Mouse (Mus musculus): Measurements from ENCODE around the gene Pdpk1.

Pdpk1 gene

GRCm38 (mm10) chr17:24036954-24037353 is 113.8 kb downstream of the Pdpk1 start:
- no peak for DNase-seq (ENCODE audit: low spot score)

- no peak for DNase-seq (ENCODE audit: low spot score)
Observed at GRCm38 (mm10) chr17:24035087-24035486, 115.6 kb downstream of the Pdpk1 start.

DNA sequence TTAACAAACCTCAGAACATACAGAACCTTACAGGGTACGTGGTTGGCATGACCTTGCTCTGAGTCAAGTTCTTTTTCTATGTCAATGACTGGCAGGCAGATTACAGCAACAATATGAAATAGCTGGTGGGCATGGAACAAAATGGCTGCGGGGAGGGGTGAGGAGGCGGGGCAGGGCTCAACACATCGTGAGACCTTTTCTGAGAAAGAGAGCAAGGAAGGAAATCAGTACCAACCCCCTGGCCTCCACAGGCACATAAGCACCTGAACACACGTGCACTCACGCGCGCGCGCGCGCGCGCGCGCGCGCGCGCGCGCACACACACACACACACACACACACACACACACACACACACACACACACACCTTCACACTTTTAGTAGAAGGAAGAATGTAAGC is 120.2 kb downstream of the Pdpk1 start:
- no peak for DNase-seq (ENCODE audit: low spot score)

GRCm38 (mm10) chr17:24029477-24029876 is 121.2 kb downstream of the Pdpk1 start:
- DNase-seq (ENCODE audit: low spot score): no peak
